Mouse (Mus musculus) inflammation-experienced regulatory T-cells, adult 6 months (primary cell): Measurements from ENCODE around the gene Galk2. TPM values are rescaled to one million over a fixed set of nuclear protein-coding genes. Genes with fewer than 3 reads are reported as not detected.

ENCODE experiments used
- ATAC-seq: one replicate; pipeline ENCODE4 v1.8.0; 2017
- polyA plus RNA-seq, 3 experiments: library from polyadenylated mRNA; unstranded; fragments of 100-300 nt; shearing (Covaris generic); gene quantifications; one replicate each; pipeline ENCODE4 v1.2.1; 2017

The Galk2 gene
- 10 to 100 TPM; 71.7 to 87.5 (median 71.8) TPM for polyA plus RNA-seq

DNA sequence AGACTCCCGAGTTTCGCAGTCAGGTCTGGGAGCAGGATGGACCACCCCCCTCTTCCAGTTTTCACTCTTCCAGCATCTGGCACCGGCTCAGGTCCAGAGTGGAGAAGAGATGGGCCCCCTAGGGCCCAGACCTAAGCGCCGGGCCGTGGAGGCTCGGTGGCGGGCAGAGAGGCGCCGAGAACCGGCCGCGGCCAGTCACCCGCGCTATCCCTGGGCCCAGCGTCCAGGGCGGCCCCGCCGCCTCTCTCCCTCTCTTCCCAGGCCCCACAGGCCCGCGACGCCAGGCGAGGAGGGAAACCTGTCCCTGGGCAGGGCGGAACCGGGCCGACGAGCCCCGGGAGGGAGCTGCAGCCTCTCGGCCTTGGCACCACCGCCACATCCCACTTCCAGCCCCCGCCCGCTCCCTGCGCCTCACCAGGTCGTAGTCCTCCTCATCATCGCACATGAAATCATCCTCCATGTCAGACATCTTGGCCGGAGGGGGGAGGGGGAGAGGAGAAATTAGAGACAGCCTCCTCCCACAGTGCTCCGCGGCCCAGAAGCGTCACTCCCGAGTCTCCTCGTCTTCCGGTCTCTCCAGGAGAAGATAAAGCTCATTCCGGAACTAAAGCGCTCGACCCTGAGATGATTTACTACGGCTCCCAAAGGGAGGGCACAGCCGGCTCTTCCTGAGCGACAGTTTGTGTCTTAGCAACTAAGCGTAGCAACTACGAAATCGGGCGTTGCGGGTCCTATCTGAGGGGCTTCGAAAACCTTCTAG lies at the start of gene Galk2, which contains the start of gene Cops2:
TSS of gene Galk2 (plus strand) at position 589 of the 760 bp plus-strand sequence.
TSS of gene Cops2 (minus strand) at position 619 of the 760 bp plus-strand sequence.
- peak; percentile 99 for ATAC-seq

DNA sequence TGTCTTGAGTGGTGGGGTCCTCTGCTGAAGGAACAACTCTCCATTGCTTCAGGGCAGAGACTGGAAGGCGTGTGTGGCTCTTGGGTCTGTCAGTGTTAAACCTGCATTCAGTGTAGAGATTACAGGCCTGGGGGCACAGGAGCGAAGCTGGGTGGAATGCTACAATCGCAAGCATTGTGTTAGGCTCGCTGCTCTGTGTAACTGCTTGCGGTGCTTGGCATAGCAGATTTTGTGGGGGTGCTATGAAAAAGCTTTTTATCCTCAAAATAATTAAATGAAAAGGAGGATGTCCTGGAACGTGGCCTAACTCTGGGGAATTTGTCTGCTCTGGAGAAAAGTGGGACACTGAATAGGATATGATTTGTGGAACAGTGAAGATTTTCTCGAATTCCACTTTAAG lies 49.4 kb upstream of the Galk2 start:
- no peak for ATAC-seq

DNA sequence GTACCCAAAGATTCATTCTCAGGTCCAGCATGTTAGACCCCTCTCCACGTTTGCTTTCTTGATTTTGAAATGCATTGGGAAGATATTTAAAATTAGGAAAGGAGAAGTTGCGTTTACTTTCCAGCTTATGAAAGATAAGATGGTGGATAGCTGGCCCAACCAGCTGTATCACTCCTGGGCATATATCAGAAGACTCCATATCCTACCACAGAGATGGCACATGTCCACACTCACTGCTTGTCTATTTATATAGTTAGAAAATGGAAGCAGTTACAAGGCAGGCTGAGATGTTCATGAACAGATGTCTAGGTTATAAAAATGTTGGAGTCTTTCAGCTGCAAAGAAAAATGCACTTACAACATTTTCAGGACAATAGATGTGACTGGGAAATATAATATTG lies 47.6 kb upstream of the Galk2 start:
- no peak for ATAC-seq

DNA sequence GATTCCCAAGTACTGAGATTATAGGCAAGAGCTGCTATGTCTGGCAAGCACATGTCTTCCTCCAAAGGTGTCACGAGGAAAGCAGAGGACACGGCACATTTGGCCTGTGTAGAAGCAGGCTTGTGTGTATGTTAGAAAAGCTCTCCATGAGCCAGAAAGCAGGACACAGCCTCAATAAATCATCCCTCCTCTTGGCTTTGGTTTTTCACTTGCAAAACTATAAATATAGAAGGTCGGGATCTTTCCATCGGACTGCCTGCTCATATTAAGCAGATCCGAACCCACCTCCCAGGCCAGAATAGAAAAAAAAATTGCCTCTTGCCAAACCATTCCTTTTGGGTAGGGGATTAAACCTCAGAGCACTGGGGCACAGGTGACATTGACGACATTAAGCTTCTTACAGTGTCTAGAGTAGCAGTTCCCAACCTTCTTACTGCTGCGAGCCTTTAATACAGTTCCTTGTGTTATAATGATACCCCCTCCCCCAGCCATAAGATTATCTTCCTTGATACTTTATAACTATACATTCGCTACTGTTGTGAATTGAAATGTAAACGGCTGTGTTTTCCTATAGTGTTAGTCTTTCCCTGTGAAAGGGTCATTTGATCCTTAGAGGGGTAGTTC lies 44.8 kb upstream of the Galk2 start:
- ATAC-seq, result no peak

DNA sequence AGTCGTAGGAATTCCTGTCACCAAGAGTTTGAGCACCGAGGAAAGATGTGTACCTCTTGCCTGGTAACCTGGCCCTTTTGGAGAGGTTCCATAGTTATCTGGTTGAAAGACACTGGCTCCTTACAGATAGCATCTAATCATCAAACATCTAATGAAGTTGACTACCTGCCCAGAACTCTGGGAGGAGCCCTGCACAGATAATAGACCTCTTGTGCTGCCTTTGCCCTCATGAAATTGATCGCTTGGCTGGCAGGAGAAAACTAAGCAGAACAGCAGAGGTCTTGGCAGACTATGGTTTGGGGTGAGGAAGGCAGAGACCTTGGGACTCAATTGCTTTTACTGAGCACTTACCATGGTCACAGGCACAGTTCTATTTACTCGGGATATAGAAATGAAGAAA lies 38.5 kb upstream of the Galk2 start:
- ATAC-seq, result no peak

DNA sequence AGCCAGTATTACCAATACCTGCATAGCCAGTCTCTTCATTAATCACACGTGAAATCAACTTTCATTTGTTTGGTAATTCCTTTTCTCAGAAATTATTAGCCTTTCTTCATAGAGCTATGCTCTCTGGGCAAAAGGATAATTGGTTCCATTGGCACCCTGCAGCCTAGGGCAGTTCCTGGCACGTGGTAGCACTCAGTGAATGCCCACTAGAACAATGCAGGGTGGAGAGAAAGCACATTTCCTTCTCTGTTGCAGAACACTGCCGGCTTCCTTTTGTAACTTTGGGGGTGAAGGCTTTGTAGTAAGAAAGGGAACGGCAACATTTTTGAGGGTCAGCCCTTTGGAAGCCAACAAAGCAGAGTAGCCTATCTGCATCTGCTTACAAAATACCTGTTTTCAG lies 32.7 kb upstream of the Galk2 start:
- ATAC-seq, result no peak

DNA sequence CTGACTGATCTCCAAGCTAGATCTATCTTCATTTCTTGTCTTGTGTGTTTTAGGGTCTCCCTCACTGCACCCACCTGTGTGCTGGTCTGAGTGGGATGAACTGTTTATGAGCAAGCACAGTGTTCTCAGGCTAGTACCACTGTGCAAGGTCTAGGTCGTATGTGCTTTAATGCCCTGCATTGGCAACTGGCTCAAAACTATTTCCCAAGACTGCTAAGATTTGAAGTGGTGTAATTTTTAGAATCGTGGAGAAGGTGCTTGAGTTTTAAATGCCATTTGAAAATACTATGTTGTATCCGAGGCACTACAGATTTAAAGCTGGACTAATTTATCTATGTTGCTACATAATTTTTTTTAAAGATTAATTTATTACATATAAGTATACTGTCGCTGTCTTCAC lies 31.0 kb upstream of the Galk2 start:
- ATAC-seq, result no peak

DNA sequence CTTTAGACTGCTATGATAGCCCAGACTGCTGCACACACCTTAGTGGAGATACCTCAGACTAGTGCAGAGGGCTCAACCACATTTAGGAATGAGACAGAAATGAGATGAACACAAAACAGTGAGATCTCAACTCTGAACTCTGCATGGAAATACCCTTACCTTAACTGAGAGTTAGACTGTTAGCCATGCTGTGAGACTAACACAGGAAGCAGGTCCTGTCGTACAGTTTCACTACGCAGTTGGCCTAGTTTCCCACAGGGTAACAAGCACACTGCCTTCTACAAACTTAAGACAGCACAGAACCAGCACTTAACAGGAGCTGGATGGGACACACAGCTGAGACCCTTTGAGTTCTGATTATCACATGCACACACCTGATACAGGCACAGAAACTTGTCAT lies 29.0 kb upstream of the Galk2 start:
- ATAC-seq, result peak; percentile 77

DNA sequence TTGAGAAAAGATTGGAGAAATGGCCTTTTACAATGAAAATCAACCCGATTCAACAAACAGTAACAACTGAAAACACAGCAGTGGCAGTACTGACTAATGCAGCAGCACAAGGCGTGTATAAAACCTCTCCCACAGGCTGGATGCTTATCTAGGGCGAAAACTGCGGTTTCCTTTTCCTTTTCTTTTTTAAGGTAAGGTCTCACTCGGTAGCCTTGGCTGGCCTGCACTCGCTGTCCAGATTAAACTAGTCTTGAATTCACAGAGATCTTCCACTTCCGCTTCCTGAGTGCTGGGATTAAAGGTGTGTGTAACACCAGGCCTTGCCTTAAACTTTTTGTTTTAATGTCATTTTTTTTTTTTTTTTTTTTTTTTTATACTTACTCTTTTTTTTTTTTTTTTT lies 20.8 kb upstream of the Galk2 start:
- ATAC-seq, result no peak

DNA sequence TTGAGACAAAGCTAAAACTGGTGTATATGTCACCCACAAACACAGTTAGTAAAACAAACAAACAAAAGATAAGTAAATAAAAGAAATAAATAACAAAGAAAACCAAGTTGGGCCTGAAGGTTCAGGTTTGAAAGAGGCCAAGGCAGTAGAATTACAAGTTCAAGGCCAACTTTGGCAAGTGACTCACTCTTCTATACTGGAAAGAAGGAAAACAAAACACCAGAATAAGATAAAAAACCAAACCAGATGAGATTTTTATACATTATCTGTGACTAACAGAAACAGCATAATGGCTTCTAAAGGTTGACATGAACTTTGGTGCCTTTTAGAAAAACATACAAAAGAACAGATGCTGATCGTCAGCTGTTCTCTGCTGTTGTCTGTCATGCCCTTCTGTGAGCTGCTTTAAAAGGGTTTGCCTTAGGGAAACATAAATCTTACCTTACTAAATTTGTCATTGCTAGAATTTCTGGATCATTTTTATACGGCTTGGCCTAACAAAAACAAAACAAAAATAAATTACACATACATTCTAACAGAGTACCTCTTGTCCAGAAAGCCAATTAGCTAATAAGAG lies 20.1 kb upstream of the Galk2 start:
- ATAC-seq, result no peak

DNA sequence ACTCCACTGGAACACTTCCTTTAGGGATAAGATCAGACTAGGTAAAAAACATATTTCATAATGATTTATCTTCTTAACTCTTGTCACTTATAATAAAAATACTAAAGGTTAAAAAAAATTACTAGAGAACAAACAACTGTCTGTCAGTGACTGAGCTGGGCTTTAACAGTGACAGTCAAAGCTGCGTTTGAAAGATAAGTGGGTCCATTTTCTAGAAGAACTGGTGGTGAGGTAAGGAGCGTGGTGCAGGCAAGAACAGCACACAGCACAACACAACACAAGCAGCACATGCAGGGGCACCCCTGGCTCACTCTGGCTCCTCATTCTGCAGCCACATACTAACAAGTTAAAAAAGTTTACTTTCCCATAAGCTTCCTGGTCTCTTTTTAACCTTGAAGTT lies 7.7 kb upstream of the Galk2 start:
- no peak for ATAC-seq

DNA sequence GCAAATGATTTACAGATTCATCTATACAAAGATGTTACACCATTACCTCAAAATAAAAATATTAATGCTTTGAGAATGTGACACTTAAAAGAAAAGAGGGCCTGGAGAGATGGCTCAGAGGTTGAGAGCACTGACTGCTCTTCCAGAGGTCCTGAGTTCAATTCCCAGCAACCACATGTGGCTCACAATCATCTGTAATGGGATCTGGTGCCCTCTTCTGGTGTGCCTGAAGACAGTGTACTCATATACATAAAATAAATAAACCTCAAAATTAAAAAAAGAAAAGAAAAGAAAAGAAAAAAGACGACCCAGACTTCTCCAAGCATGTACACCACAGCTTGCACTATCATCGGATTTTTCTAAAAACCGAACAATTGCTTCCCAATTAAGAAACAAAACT lies 1.2 kb upstream of the Galk2 start:
- ATAC-seq, result no peak

DNA sequence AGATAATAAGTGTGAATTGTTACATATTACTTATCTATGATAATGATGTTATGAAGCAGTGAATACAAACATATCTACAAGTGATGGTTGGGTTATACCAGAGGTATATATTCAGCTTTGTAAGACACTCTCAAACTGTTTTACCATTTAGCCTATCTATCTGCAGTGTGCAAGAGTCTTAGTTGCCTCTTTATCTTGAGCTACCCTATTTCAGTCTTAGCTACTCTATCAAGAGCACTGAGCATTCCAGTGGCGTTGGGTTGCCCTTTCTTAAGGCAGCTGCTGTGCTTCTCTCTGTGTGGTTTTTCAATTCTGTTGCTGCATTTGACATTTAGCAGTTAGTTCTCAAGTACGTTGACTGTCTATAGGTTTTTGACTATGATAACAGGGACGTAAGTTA lies 4.9 kb downstream of the Galk2 start:
- no peak for ATAC-seq

DNA sequence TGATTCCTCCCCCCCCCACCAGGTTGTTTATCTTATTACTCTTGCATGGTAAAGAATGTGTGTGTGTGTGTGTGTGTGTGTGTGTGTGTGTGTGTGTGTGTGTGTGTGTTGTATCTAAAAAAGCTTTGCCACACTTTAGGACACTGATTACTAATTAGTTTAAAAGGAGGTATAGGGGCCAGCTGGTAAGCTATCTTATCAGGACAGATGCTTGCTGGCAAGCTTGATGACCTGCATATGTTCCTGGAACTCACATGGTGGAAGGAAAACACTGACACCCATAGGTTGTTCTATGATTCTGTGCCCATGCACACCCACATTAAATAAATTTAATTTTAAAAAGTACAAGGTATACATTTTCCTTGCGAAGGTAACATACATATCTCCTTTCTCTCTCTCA lies 5.6 kb downstream of the Galk2 start:
- no peak for ATAC-seq

DNA sequence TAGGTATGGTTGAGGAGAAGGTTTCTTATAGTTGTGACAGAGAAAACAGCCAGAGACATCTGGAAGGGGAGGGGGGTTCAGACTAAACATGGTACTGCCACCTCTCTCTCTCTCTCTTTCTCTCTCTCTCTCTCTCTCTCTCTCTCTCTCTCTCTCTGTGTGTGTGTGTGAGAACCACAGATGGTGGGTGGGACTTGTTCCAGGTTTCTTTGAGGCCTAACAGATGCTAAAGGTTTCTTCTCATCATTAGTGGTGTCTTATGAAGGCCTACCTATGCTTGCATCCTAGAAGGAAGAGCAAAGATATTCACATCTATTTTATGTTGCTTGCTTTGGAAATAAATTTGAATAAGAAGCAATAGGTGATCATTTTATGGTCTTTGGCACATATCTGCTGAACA lies 6.7 kb downstream of the Galk2 start:
- ATAC-seq, result no peak

DNA sequence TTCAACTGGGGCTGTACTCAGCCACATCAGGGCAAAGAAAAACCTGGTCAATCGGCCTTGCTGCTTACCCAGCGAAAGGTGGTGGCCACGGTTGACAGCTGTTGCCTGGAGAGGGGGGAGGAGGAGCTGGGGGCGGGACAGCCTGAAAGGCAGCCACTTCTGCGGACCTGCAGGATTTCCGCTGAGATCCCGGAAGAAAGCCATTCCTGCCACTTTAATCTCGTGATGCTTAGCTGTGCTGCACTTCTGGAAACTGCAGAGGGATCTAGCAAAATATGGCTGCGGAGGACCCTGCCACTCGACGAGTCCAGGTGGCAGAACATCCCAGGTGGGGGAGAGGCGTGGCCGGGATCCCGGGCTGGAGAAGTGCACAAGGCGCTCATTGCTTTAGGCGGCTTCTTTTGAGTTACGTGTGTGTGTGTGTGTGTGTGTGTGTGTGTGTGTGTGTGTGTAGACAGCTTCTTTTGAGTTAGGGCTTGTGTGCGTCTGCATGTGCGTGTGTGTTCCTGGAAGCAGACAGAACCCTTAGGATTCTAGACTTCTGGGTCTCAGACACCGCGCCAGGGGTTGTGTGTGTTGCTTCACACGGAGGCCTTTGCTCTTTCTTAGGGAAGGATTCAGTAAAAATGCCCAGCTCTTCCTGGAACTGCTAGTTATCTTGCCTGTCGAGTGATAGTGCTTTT lies 7.3 kb downstream of the Galk2 start:
- peak; percentile 97 for ATAC-seq

DNA sequence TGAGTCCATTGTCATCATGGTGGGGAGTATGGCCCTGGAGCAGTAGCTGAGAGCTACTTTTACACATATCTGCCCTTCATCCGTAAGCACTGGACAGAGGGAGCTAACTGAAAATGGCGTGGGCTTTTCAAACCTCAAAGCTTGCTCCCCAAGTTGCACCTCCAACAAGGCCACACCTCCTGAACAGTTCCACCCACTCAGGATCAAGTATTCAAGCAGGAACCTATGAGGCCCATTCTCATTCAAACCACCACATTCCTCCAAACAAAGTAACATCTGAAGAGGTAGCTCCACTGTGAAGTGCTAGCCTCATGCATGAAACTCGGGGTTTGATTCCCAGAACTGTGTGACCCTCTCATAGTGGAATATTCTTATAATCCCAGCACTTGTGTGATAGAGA lies 9.4 kb downstream of the Galk2 start:
- ATAC-seq, result no peak

DNA sequence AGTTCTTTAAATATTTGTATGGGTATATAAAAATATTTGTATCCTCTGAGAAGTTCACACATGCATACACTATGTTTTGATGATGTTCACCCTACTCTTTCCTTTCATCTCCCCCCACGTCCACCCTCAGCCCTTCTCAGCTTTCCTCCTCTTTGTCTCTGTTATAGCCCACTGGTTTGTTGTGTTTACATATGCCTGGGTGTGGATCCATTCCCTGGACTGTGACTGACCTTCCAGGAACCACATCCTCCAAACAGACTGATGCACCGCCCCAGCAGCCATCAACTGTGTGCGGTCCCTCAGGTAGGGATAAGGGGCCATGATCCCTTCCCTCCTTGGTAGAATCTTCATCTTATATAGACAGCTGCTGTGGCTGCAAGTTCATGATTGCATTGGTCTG lies 11.2 kb downstream of the Galk2 start:
- ATAC-seq, result no peak

DNA sequence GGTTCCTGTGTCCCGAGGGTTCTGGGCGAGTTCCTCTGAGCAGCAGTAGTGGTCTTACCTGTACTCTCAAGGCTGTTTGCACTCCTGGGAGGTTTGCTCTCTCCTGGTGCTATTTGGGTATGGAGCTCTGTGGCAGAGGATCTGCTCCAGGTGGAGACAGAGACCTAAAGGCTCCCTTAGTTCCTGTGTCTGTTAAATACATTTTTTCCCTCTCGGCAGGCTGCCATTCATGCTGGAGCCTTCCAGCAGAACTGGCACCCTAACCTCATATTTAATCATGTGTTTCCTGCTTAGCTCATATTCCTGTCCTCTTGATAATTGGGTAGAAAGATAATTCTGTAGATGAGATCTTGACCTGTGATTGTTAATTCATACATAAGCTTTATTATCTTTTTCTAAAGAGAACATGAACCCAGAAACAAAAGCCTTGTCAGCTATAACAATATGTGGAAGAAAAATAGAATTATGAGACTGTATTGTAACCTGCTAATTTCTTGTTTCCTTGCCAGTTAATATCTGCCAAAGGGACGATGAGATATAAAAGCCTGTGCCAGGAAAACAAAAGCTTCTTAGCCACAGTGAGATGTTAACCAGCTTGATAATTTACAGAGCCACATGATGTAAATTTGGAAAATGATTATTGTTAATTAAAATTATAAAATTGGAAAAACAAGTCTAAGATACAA lies 27.1 kb downstream of the Galk2 start:
- no peak for ATAC-seq

DNA sequence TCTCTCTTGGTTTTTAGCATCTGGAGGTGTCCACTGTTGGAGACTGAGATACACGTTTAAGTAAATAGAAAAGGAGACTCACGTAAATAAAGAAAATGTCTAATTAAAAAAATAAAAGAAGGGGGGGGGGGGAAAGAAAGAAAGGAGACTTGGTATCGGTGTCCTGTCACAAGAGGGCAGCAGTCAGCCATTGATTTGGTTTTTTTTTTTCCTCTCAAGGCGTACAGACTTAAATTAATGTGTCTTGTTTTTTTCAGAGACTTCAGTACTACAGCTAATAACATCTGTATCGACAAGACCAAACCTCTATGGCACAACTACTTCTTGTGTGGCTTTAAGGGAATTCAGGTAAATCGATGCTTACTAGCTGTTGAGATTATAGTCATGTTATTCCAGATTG lies 34.2 kb downstream of the Galk2 start:
- no peak for ATAC-seq

DNA sequence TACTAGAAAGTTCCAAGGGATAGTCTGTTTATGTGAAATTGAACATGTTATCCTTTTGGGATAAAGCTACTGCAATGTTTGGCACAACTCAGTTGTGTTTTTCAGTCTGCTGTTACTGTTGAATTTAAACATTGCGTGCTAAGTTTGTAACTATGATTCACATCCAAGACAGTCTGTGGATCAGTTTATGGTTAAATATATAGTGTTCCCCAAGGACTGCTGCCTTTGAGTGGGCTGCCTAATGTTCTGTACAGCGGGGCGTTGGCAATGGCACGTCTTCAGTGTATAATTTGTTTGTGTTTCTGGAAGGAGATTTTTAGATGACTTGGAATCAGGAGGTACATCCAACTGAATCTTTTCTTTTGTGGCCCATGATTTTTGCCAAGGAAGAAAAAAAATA lies 36.2 kb downstream of the Galk2 start:
- no peak for ATAC-seq

DNA sequence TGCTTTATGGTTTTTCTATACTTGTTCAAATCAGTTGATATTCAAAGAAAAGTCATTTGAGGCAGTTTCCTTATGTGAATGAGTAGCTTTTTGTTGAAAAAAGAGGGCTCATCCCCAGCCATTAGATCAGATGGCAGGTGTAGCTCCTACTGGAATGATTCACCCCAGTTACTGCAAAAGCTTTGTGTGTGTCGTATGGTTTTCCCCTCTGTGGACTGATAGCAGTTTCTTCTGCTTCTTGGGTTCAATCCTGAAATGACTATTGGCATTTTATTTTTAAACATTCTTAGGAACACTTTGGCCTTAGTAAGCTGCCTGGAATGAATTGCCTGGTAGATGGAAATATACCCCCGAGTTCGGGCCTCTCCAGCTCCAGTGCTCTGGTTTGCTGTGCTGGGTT lies 37.4 kb downstream of the Galk2 start:
- no peak for ATAC-seq

DNA sequence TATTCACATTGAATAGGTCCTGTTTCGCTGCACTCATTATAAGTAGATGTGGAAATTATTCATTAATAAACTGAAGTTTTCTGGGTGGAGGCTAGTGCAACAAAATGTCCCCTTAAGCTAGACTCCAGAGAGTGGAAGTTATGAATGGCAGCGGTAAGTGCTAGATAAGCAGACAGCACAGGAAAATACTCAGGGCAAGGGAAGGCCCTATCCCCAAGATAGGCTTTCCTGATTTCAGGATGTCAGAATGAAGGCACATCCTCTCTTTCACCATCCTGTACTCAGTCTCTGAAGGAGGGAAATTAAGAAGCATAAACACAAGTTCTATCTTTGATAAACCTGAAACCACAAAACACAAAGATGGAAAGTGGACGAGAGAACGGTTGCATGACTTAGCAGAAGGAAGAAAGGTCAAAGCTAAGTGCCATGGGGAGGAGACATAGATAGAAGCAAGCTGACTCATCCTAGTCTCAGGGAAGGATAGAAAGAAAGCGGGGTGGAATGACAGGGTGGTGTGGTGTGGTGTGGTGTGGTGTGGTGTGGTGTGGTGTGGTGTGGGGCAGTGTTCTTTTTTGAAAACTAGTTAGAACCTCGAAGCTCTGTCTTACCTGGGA lies 42.0 kb downstream of the Galk2 start:
- ATAC-seq, result no peak
